Mouse (Mus musculus): Measurements from ENCODE around the gene Plac9a.

Gene Plac9a

DNA sequence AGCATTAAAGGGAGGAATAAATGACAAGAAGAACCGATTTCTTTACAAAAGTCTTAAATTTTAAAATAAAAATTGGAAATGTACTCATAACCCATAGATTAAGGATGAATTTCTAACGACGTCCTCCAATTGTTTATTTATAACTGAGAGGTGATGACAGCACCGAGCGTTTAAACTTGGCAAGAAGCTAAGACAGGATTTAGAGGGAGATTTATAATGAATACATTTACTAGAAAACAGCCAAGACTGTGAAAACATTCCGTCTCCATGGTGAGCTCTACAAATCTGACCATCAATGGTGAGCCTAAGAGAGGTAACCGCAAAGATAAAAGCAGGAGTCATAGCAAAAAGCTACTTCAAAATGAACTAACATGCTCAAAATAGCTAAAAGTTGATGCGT, 64.5 kb downstream of the Plac9a start:
- DNase-seq (ENCODE audit: low read depth, low spot score): no peak

Measured in R1 (cell line).